Mouse (Mus musculus): Measurements from ENCODE around the gene Zfp367. TPM values are rescaled to one million over a fixed set of nuclear protein-coding genes. Genes with fewer than 3 reads are reported as not detected.

Gene Zfp367
- polyA plus RNA-seq, 1 experiment from 2014 or later = 20.1 TPM

GRCm38 (mm10) chr13:64161916-64162611, 9.1 kb upstream of the Zfp367 start:
- peak; percentile 53; the same call in 1 of the 2 replicates for ATAC-seq (ENCODE audit: insufficient read depth, low FRiP score)
- H3K27me3 ChIP-seq (ENCODE audit: control insufficient read depth, insufficient read depth, low read length) = no peaks in the 10 kb centered on the region
- H3K36me3 ChIP-seq (ENCODE audit: control insufficient read depth, insufficient read depth, low read length) = no peaks in the 10 kb centered on the region
- peak overlapping the region; percentile 81 for H3K4me3 ChIP-seq (replicated peaks; ENCODE audit: low read length)
- H3K9me3 ChIP-seq (replicated peaks; ENCODE audit: control insufficient read depth, low read length) = 0 out of 2 replicates have a peak, but pooled peaks cover 3% of the 10 kb centered on the region
- peak overlapping the region; percentile 100 for H3K4me2 ChIP-seq (ENCODE audit: low read depth, low read length)
- H3K9ac ChIP-seq (ENCODE audit: low read length) = peak overlapping the region; percentile 90
- peaks cover 11% of the 10 kb centered on the region for H3K4me1 ChIP-seq (ENCODE audit: control insufficient read depth, insufficient read depth, low read length)
- peak overlapping the region; percentile 86 for H3K27ac ChIP-seq (ENCODE audit: low read length)
- WGBS = under 1% methylated on average over 71 of the region's 71 CpGs

- Histone ChIP-seq H3K4me2 (ENCODE audit: low read depth, low read length) (peak within 1 kb of the TSS; percentile 100), H3K9ac (ENCODE audit: low read length) (peak within 1 kb of the TSS; percentile 90), H3K4me1 (ENCODE audit: control insufficient read depth, insufficient read depth, low read length) (peaks cover 11% of the 10 kb centered on the region), H3K27ac (ENCODE audit: low read length) (peak within 1 kb of the TSS; percentile 86), H3K4me3 (replicated peaks; ENCODE audit: low read length) (peak within 1 kb of the TSS; percentile 81), H3K36me3 (ENCODE audit: control insufficient read depth, insufficient read depth, low read length) (no peaks in the 10 kb centered on the region), H3K9me3 (replicated peaks; ENCODE audit: control insufficient read depth, low read length) (0 out of 2 replicates have a peak, but pooled peaks cover 3% of the 10 kb centered on the region), H3K27me3 (ENCODE audit: control insufficient read depth, insufficient read depth, low read length) (no peaks in the 10 kb centered on the region)
- peak; percentile 100 for ATAC-seq (ENCODE audit: insufficient read depth, low FRiP score)
- under 1% methylated on average over 31 of the region's 31 CpGs for WGBS
Observed at GRCm38 (mm10) chr13:64161548-64161915, 8.5 kb upstream of the Zfp367 start, which contains the start of gene Habp4. Gene Habp4, plus strand, starts transcription at chr13:64161824.

- H3K4me1 ChIP-seq (ENCODE audit: control insufficient read depth, insufficient read depth, low read length) = peaks cover 8% of the 10 kb centered on the region; the same call in 1 of the 2 replicates
- H3K4me2 ChIP-seq (ENCODE audit: low read depth, low read length) = no peak overlapping the region
- no peak overlapping the region for H3K4me3 ChIP-seq (replicated peaks; ENCODE audit: low read length)
- no peak for ATAC-seq (ENCODE audit: insufficient read depth, low FRiP score)
- H3K36me3 ChIP-seq (ENCODE audit: control insufficient read depth, insufficient read depth, low read length) = no peaks in the 10 kb centered on the region
- no peak overlapping the region for H3K9ac ChIP-seq (ENCODE audit: low read length)
- H3K27ac ChIP-seq (ENCODE audit: low read length) = no peak overlapping the region
- H3K9me3 ChIP-seq (replicated peaks; ENCODE audit: control insufficient read depth, low read length) = no peaks in the 10 kb centered on the region
- H3K27me3 ChIP-seq (ENCODE audit: control insufficient read depth, insufficient read depth, low read length) = no peaks in the 10 kb centered on the region
Observed at GRCm38 (mm10) chr13:64156966-64157365, 4.0 kb upstream of the Zfp367 start.

- H3K9ac ChIP-seq (ENCODE audit: low read length) = 0 out of 2 replicates have a peak overlapping the region, but pooled peaks have one; percentile 5
- H3K9me3 ChIP-seq (replicated peaks; ENCODE audit: control insufficient read depth, low read length) = no peaks in the 10 kb centered on the region
- H3K4me3 ChIP-seq (replicated peaks; ENCODE audit: low read length) = no peak overlapping the region
- no peak for ATAC-seq (ENCODE audit: insufficient read depth, low FRiP score)
- no peak overlapping the region for H3K4me2 ChIP-seq (ENCODE audit: low read depth, low read length)
- H3K36me3 ChIP-seq (ENCODE audit: control insufficient read depth, insufficient read depth, low read length) = no peaks in the 10 kb centered on the region
- H3K27me3 ChIP-seq (ENCODE audit: control insufficient read depth, insufficient read depth, low read length) = no peaks in the 10 kb centered on the region
- no peak overlapping the region for H3K27ac ChIP-seq (ENCODE audit: low read length)
- WGBS = 13% methylated on average over 1 of the region's 1 CpGs
- H3K4me1 ChIP-seq (ENCODE audit: control insufficient read depth, insufficient read depth, low read length) = peaks cover 22% of the 10 kb centered on the region
Observed at GRCm38 (mm10) chr13:64155171-64155571, 2.2 kb upstream of the Zfp367 start.

GRCm38 (mm10) chr13:64154651-64155050, 1.6 kb upstream of the Zfp367 start:
- H3K27ac ChIP-seq (ENCODE audit: low read length) = 0 out of 2 replicates have a peak overlapping the region, but pooled peaks have one; percentile 33
- no peak overlapping the region for H3K9ac ChIP-seq (ENCODE audit: low read length)
- no peak overlapping the region for H3K4me3 ChIP-seq (replicated peaks; ENCODE audit: low read length)
- no peaks in the 10 kb centered on the region for H3K27me3 ChIP-seq (ENCODE audit: control insufficient read depth, insufficient read depth, low read length)
- peaks cover 25% of the 10 kb centered on the region for H3K4me1 ChIP-seq (ENCODE audit: control insufficient read depth, insufficient read depth, low read length)
- ATAC-seq (ENCODE audit: insufficient read depth, low FRiP score) = no peak
- 53% methylated on average over 2 of the region's 2 CpGs for WGBS
- H3K9me3 ChIP-seq (replicated peaks; ENCODE audit: control insufficient read depth, low read length) = no peaks in the 10 kb centered on the region
- H3K36me3 ChIP-seq (ENCODE audit: control insufficient read depth, insufficient read depth, low read length) = no peaks in the 10 kb centered on the region
- H3K4me2 ChIP-seq (ENCODE audit: low read depth, low read length) = no peak overlapping the region

- Histone ChIP-seq H3K9ac (ENCODE audit: low read length) (peak overlapping the region; percentile 71), H3K27me3 (ENCODE audit: control insufficient read depth, insufficient read depth, low read length) (no peaks in the 10 kb centered on the region), H3K36me3 (ENCODE audit: control insufficient read depth, insufficient read depth, low read length) (no peaks in the 10 kb centered on the region), H3K4me3 (replicated peaks; ENCODE audit: low read length) (peak overlapping the region; percentile 78), H3K27ac (ENCODE audit: low read length) (peak overlapping the region; percentile 60), H3K4me2 (ENCODE audit: low read depth, low read length) (peak overlapping the region; percentile 57), H3K9me3 (replicated peaks; ENCODE audit: control insufficient read depth, low read length) (no peaks in the 10 kb centered on the region), H3K4me1 (ENCODE audit: control insufficient read depth, insufficient read depth, low read length) (peaks cover 25% of the 10 kb centered on the region)
- ATAC-seq (ENCODE audit: insufficient read depth, low FRiP score) = peak; percentile 48
- 1% methylated on average over 18 of the region's 18 CpGs for WGBS
Observed at GRCm38 (mm10) chr13:64153751-64154267, 807 bp upstream of the Zfp367 start.

GRCm38 (mm10) chr13:64152671-64153082, 325 bp downstream of the Zfp367 start:
- WGBS = under 1% methylated on average over 61 of the region's 61 CpGs
- H3K9me3 ChIP-seq (replicated peaks; ENCODE audit: control insufficient read depth, low read length) = no peaks in the 10 kb centered on the region
- no peaks in the 10 kb centered on the region for H3K36me3 ChIP-seq (ENCODE audit: control insufficient read depth, insufficient read depth, low read length)
- peak; percentile 0; the same call in 1 of the 2 replicates for ATAC-seq (ENCODE audit: insufficient read depth, low FRiP score)
- H3K9ac ChIP-seq (ENCODE audit: low read length) = peak overlapping the region; percentile 75
- peaks cover 25% of the 10 kb centered on the region for H3K4me1 ChIP-seq (ENCODE audit: control insufficient read depth, insufficient read depth, low read length)
- H3K27ac ChIP-seq (ENCODE audit: low read length) = peak overlapping the region; percentile 87
- H3K27me3 ChIP-seq (ENCODE audit: control insufficient read depth, insufficient read depth, low read length) = no peaks in the 10 kb centered on the region
- H3K4me2 ChIP-seq (ENCODE audit: low read depth, low read length) = peak overlapping the region; percentile 82
- H3K4me3 ChIP-seq (replicated peaks; ENCODE audit: low read length) = peak overlapping the region; percentile 78

- Histone ChIP-seq H3K4me1 (ENCODE audit: control insufficient read depth, insufficient read depth, low read length) (peaks cover 25% of the 10 kb centered on the region), H3K4me2 (ENCODE audit: low read depth, low read length) (peak overlapping the region; percentile 82), H3K27ac (ENCODE audit: low read length) (peak overlapping the region; percentile 87), H3K36me3 (ENCODE audit: control insufficient read depth, insufficient read depth, low read length) (no peaks in the 10 kb centered on the region), H3K9ac (ENCODE audit: low read length) (peak overlapping the region; percentile 75), H3K4me3 (replicated peaks; ENCODE audit: low read length) (peak overlapping the region; percentile 78), H3K27me3 (ENCODE audit: control insufficient read depth, insufficient read depth, low read length) (no peaks in the 10 kb centered on the region), H3K9me3 (replicated peaks; ENCODE audit: control insufficient read depth, low read length) (no peaks in the 10 kb centered on the region)
- under 1% methylated on average over 42 of the region's 42 CpGs for WGBS
- peak; percentile 2; the same call in 1 of the 2 replicates for ATAC-seq (ENCODE audit: insufficient read depth, low FRiP score)
Observed at GRCm38 (mm10) chr13:64152241-64152669, 747 bp downstream of the Zfp367 start.

- H3K27ac ChIP-seq (ENCODE audit: low read length) = no peak overlapping the region
- H3K9ac ChIP-seq (ENCODE audit: low read length) = no peak overlapping the region
- H3K27me3 ChIP-seq (ENCODE audit: control insufficient read depth, insufficient read depth, low read length) = no peaks in the 10 kb centered on the region
- ATAC-seq (ENCODE audit: insufficient read depth, low FRiP score) = no peak
- WGBS = 52% methylated on average over 5 of the region's 5 CpGs
- H3K9me3 ChIP-seq (replicated peaks; ENCODE audit: control insufficient read depth, low read length) = no peaks in the 10 kb centered on the region
- no peaks in the 10 kb centered on the region for H3K36me3 ChIP-seq (ENCODE audit: control insufficient read depth, insufficient read depth, low read length)
- 0 out of 2 replicates have a peak overlapping the region, but pooled peaks have one; percentile 19 for H3K4me2 ChIP-seq (ENCODE audit: low read depth, low read length)
- peaks cover 21% of the 10 kb centered on the region for H3K4me1 ChIP-seq (ENCODE audit: control insufficient read depth, insufficient read depth, low read length)
- H3K4me3 ChIP-seq (replicated peaks; ENCODE audit: low read length) = no peak overlapping the region
Observed at GRCm38 (mm10) chr13:64150121-64150520, 2.9 kb downstream of the Zfp367 start.
